20 mouse cellular contexts compared by ENCODE assay signal in genomic region chr12:99833476-99833875, GRCm38 (mm10). TPM values are rescaled to one million over a fixed set of nuclear protein-coding genes. Genes with fewer than 3 reads are reported as not detected.
A peak's percentile ranks its signal among the peaks of the same experiment; 100 is the strongest.
DNase-seq lines count a peak whose midpoint lies in the region; ATAC-seq and TF ChIP-seq lines count a peak whose summit lies in the region.
"Had no signal": no experiment of that assay in that cellular context is flagged by ENCODE, and none has a peak within 500 bp of the region (broad histone marks: within the 10 kb centered on the region; RNA-seq: fewer than 3 reads in every experiment).

No protein-coding gene starts in this region.

- H3K9me3 ChIP-seq in CH12.LX (replicated peaks; ENCODE audit: low read length): peaks cover 4% of the 10 kb centered on the region
- H3K9me3 ChIP-seq: heart, embryonic 10.5 days; midbrain, embryonic 12.5 days had no signal

- no peak overlapping the region for H3K4me2 ChIP-seq in CH12.LX (ENCODE audit: insufficient read depth, low read depth, poor library complexity, severe bottlenecking)
- H3K4me2 ChIP-seq: hindbrain, embryonic 13.5 days; midbrain, embryonic 12.5 days had no signal

- peak; percentile 38 for DNase-seq in CD4-positive, CD25-positive, alpha-beta regulatory T cell, adult 2 months (ENCODE audit: low read depth, low spot score)
- no peak for DNase-seq in left cerebral cortex, adult 2 months (ENCODE audit: extremely low spot score in 1 of 2, low spot score in 2 of 2)
- DNase-seq in left cerebral cortex, adult 9 months (ENCODE audit: low spot score in 2 of 2): no peak
- no peak for DNase-seq in CH12.LX (ENCODE audit: extremely low read depth)
- no peak for DNase-seq in adrenal gland, adult 18-20 months (ENCODE audit: low spot score in 2 of 2)
- no peak for DNase-seq in adrenal gland, adult 2 months
- DNase-seq: cerebellum, adult 9-11 months; gastrocnemius, postnatal 10 days; heart, postnatal 10 days; kidney, adult 18-20 months; kidney, postnatal 25 days; liver; liver, postnatal 0 days; thymus, postnatal 14 days had no signal

- no peak overlapping the region for H3K4me3 ChIP-seq in left cerebral cortex, adult 2 months
- no peak overlapping the region for H3K4me3 ChIP-seq in CH12.LX (replicated peaks in 1 of 3; ENCODE audit: low read depth in 2 of 3, low read length in 2 of 3, poor library complexity in 1 of 3)
- H3K4me3 ChIP-seq: heart, embryonic 10.5 days; hindbrain, embryonic 13.5 days; midbrain, embryonic 12.5 days had no signal

- no peak for ATAC-seq in CD4-positive, CD25-positive, alpha-beta regulatory T cell, adult 4 months
- ATAC-seq in common myeloid progenitor, adult 5-6 weeks (replicated peaks; ENCODE audit: low read depth, poor library complexity, severe bottlenecking): peak; percentile 12; the same call in 1 of the 2 replicates
- ATAC-seq: liver, postnatal 0 days had no signal

- no peak overlapping the region for H3K9ac ChIP-seq in CH12.LX (ENCODE audit: insufficient read depth, low read depth)
- H3K9ac ChIP-seq: hindbrain, embryonic 13.5 days; liver, postnatal 0 days; midbrain, embryonic 12.5 days had no signal

- H3K79me2 ChIP-seq in CH12.LX (replicated peaks; ENCODE audit: control insufficient read depth, extremely low read depth, insufficient read depth, poor library complexity, severe bottlenecking): no peaks in the 10 kb centered on the region

- H3K4me1 ChIP-seq in CH12.LX (ENCODE audit: control insufficient read depth in 1 of 2, insufficient read depth in 2 of 2): peaks cover 0 to 5% of the 10 kb centered on the region in 2 experiments; a peak in 2 of 4 replicates
- H3K4me1 ChIP-seq: heart, embryonic 10.5 days had no signal

- no peak overlapping the region for H3K27ac ChIP-seq in left cerebral cortex, adult 2 months
- no peak overlapping the region for H3K27ac ChIP-seq in CH12.LX (ENCODE audit: insufficient read depth, low read depth)
- H3K27ac ChIP-seq: heart, embryonic 10.5 days; hindbrain, embryonic 13.5 days; macrophage; midbrain, embryonic 12.5 days had no signal

- intact Hi-C loops in left cerebral cortex, adult 2 months (cut with DNase I): no loop called here

- TF ChIP-seq RAD21 in CH12.LX (IDR thresholded peaks at IDR 0.05; ENCODE audit: low read depth, low read length): peak; percentile 49

- no peak for TF ChIP-seq EP300 in CH12.LX (IDR thresholded peaks at IDR 0.05; ENCODE audit: low read length)

- in situ Hi-C loops in CH12.LX (cut with MboI; ENCODE audit: low pct_ligation_motif_present, low pct_unique_long_range_greater_than_20kb, low sequenced_read_pairs): no loop called here

- TF ChIP-seq CTCF in left cerebral cortex, adult 2 months (IDR thresholded peaks at IDR 0.05): peak; percentile 37
- TF ChIP-seq CTCF in CH12.LX (conservative IDR thresholded peaks at IDR 0.05 in 1 of 2, IDR thresholded peaks at IDR 0.05 in 1 of 2; ENCODE audit: low read depth in 2 of 2, low read length in 2 of 2): peak; percentile 13 to 39; a peak in 2 of 4 replicates

- no peak for TF ChIP-seq POLR2A in CH12.LX (IDR thresholded peaks at IDR 0.05; ENCODE audit: low read depth, low read length)

- H3K27me3 ChIP-seq in CH12.LX (replicated peaks): no peaks in the 10 kb centered on the region
- H3K27me3 ChIP-seq: hindbrain, embryonic 13.5 days; midbrain, embryonic 12.5 days had no signal

- H3K36me3 ChIP-seq in CH12.LX (replicated peaks in 1 of 2; ENCODE audit: control insufficient read depth in 1 of 2, insufficient read depth in 1 of 2, low read length in 1 of 2): peaks cover 0 to 35% of the 10 kb centered on the region in 2 experiments
- H3K36me3 ChIP-seq: hindbrain, embryonic 13.5 days had no signal

- dilution Hi-C loops in CH12.LX (cut with MboI; ENCODE audit: extremely low pct_ligation_motif_present, extremely low pct_unique_long_range_greater_than_20kb, low sequenced_read_pairs): no loop called here

TF ChIP-seq in CH12.LX, 34 proteins besides CTCF, POLR2A, EP300 and RAD21:
- TF ChIP-seq ZC3H11A (IDR thresholded peaks at IDR 0.05; ENCODE audit: low read depth, low read length) (no peak), SMC3 (IDR thresholded peaks at IDR 0.05; ENCODE audit: low read depth, low read length) (peak; percentile 30; the same call in 1 of the 2 replicates), E2F4 (IDR thresholded peaks at IDR 0.05; ENCODE audit: insufficient replicate concordance, low read depth, low read length) (no peak), ELF1 (IDR thresholded peaks at IDR 0.05; ENCODE audit: low read depth, low read length) (no peak), ETS1 (conservative IDR thresholded peaks at IDR 0.05; ENCODE audit: low read depth, low read length) (no peak), JUND (conservative IDR thresholded peaks at IDR 0.05; ENCODE audit: low read depth, low read length) (no peak)

RNA-seq across cellular contexts. Expression of gene Efcab11, which starts 50.8 kb away (rescaled TPM):
- 1 to 10 TPM; 1.0 to 1.5 TPM for polyA plus RNA-seq in CD4-positive, CD25-positive, alpha-beta regulatory T cell, adult 4 months (2017; shearing (Covaris generic))
- total RNA-seq in left cerebral cortex, adult 2 months (2021): under 1 TPM; 0.26 to 0.34 TPM
- total RNA-seq in CH12.LX (2012; rRNA removed) (6.6 and 7.9 TPM in 2 replicates), CH12.LX (2014; rRNA removed) (11.1 and 12.2 TPM in 2 replicates)
- 6.6 and 8.0 TPM in 2 replicates for polyA plus RNA-seq in CH12.LX (2012; ENCODE audit: insufficient read length, low read depth)
- 4.9 and 6.3 TPM in 2 replicates for total RNA-seq in common myeloid progenitor, adult 5-6 weeks (2017)
- total RNA-seq in adrenal gland, adult 18-20 months (2021): under 1 TPM in 1 of 2 experiments, not detected in 1; 0.29 TPM
- 1 to 10 TPM in 1 of 2 experiments, under 1 TPM in 1; 0.86 to 1.3 TPM for total RNA-seq in adrenal gland, adult 2 months (2021)
- 0.06 and 0.17 TPM in 2 replicates for polyA plus RNA-seq in adrenal gland, adult 2 months (2012; rRNA removed)

RNA-seq across cellular contexts. Expression of gene Tdp1, which starts 50.8 kb away (rescaled TPM):
- 10 to 100 TPM; 25.4 to 34.4 TPM for polyA plus RNA-seq in CD4-positive, CD25-positive, alpha-beta regulatory T cell, adult 4 months (2017; shearing (Covaris generic))
- total RNA-seq in left cerebral cortex, adult 2 months (2021): 10 to 100 TPM; 24.6 to 26.4 TPM
- total RNA-seq in CH12.LX (2012; rRNA removed) (23.4 and 27.4 TPM in 2 replicates), CH12.LX (2014; rRNA removed) (16.1 and 16.9 TPM in 2 replicates)
- polyA plus RNA-seq in CH12.LX (2012; ENCODE audit: insufficient read length, low read depth): 48.3 and 53.7 TPM in 2 replicates
- 18.9 and 25.4 TPM in 2 replicates for total RNA-seq in common myeloid progenitor, adult 5-6 weeks (2017)
- 10 to 100 TPM; 10.1 to 10.5 TPM for total RNA-seq in adrenal gland, adult 18-20 months (2021)
- 10 to 100 TPM; 13.1 to 16.7 TPM for total RNA-seq in adrenal gland, adult 2 months (2021)
- polyA plus RNA-seq in adrenal gland, adult 2 months (2012; rRNA removed): 4.8 and 5.1 TPM in 2 replicates
